Mouse (Mus musculus) lung, adult 2 months (tissue): Measurements from ENCODE around the gene Prkaa1.

Experiments used
- CTCF ChIP-seq: fragments of 200-500 bp; IDR thresholded peaks from 2 replicates; pipeline ENCODE4 v1.5.1; 2011; ENCODE audit warnings: mild to moderate bottlenecking, low read length, control low read depth; ENCODE audit not compliant: insufficient read depth
- POLR2A ChIP-seq: fragments of 200-500 bp; IDR thresholded peaks from 2 replicates; pipeline ENCODE4 v1.6.1; 2011; ENCODE audit warnings: low read depth, mild to moderate bottlenecking, control low read depth, low read length, borderline replicate concordance; ENCODE audit errors: extremely low read depth

DNA sequence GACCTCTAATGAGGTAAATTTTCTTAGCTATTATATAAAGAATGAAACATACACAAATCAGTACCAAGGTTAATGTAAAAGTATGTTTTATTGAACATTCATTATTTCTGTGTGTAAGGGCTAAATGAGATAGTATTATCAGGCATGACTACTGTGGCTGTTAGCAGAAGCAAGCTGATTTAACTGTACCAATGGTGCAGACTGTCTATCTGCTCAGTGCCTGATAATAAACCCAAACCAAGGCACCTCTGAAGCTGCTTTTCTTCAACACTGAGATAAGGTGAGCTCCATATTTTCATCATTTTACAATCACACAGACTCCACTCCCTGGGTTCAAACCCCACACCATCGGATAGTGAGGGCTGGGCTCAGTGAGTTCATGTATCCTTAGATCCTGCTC is 46.3 kb upstream of the Prkaa1 start:
- no peak for TF ChIP-seq CTCF
- no peak for TF ChIP-seq POLR2A
